Mouse (Mus musculus): ENCODE results near the gene Svbp. TPM values are rescaled to one million over a fixed set of nuclear protein-coding genes. Genes with fewer than 3 reads are reported as not detected.

Gene Svbp
- polyA plus RNA-seq, 1 experiment from 2014 or later, result 69.6 TPM

- Histone ChIP-seq H3K4me3 (ENCODE audit: low read depth, low read length) (no peak overlapping the region), H3K36me3 (ENCODE audit: control insufficient read depth, insufficient read depth) (peaks cover 5% of the 10 kb centered on the region), H3K4me1 (ENCODE audit: control insufficient read depth, low read depth, low read length) (peaks cover 4% of the 10 kb centered on the region; the same call in 1 of the 2 replicates), H3K27ac (ENCODE audit: low read length) (no peak overlapping the region), H3K27me3 (ENCODE audit: control insufficient read depth, insufficient read depth, low read depth, low read length) (peaks cover 2% of the 10 kb centered on the region; the same call in 1 of the 2 replicates), H3K9ac (ENCODE audit: low read depth, low read length) (no peak overlapping the region), H3K4me2 (ENCODE audit: low read depth, low read length) (no peak overlapping the region), H3K9me3 (replicated peaks; ENCODE audit: control insufficient read depth, low read length) (no peaks in the 10 kb centered on the region)
- peak; percentile 61; the same call in 1 of the 2 replicates for ATAC-seq (ENCODE audit: low read depth)
- WGBS (ENCODE audit: insufficient replicate concordance), result 15% methylated on average over 8 of the region's 8 CpGs
These were observed 9.6 kb downstream of the Svbp start for GRCm38 (mm10) chr4:119204672-119205071.

- Histone ChIP-seq H3K27me3 (ENCODE audit: control insufficient read depth, insufficient read depth, low read depth, low read length) (no peaks in the 10 kb centered on the region), H3K4me2 (ENCODE audit: low read depth, low read length) (no peak overlapping the region), H3K9ac (ENCODE audit: low read depth, low read length) (no peak overlapping the region), H3K9me3 (replicated peaks; ENCODE audit: control insufficient read depth, low read length) (no peaks in the 10 kb centered on the region), H3K36me3 (ENCODE audit: control insufficient read depth, insufficient read depth) (no peaks in the 10 kb centered on the region), H3K4me3 (ENCODE audit: low read depth, low read length) (no peak overlapping the region), H3K27ac (ENCODE audit: low read length) (no peak overlapping the region), H3K4me1 (ENCODE audit: control insufficient read depth, low read depth, low read length) (no peaks in the 10 kb centered on the region)
- no peak for ATAC-seq (ENCODE audit: low read depth)
- 54% methylated on average over 8 of the region's 8 CpGs for WGBS (ENCODE audit: insufficient replicate concordance)
These were observed 21.6 kb downstream of the Svbp start for GRCm38 (mm10) chr4:119216667-119217066.

DNA sequence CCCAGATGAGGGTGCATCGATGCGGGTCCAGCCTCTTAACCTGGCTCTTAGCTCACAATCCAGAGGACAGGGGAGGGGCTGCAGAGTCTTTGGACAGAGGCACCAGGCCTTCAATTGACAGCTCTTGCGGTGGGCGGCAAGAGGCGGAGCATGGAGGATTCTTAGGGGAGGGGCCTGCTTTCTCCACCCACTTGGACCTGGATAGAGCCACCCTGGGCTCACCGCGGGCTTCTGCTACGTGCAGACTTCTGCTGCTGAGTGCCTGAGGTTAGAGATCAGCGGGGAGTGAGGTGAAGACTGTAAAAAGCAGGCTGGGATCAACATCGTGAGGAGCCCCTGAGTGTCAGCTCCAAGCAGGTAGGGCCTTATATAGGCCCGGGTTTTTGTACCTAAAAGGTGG lies 23.1 kb downstream of the Svbp start, which contains the start of gene Tmem269:
Tmem269 (minus strand) TSS at position 49 of the 400 bp plus-strand sequence.
- no peaks in the 10 kb centered on the region for H3K9me3 ChIP-seq (replicated peaks; ENCODE audit: control insufficient read depth, low read length)
- H3K4me1 ChIP-seq (ENCODE audit: control insufficient read depth, low read depth, low read length), result no peaks in the 10 kb centered on the region
- no peak within 1 kb of the TSS for H3K4me2 ChIP-seq (ENCODE audit: low read depth, low read length)
- no peak within 1 kb of the TSS for H3K9ac ChIP-seq (ENCODE audit: low read depth, low read length)
- no peaks in the 10 kb centered on the region for H3K27me3 ChIP-seq (ENCODE audit: control insufficient read depth, insufficient read depth, low read depth, low read length)
- WGBS (ENCODE audit: insufficient replicate concordance), result 20% methylated on average over 11 of the region's 11 CpGs
- no peak within 1 kb of the TSS for H3K4me3 ChIP-seq (ENCODE audit: low read depth, low read length)
- no peaks in the 10 kb centered on the region for H3K36me3 ChIP-seq (ENCODE audit: control insufficient read depth, insufficient read depth)
- peak; percentile 47; the same call in 1 of the 2 replicates for ATAC-seq (ENCODE audit: low read depth)
- no peak within 1 kb of the TSS for H3K27ac ChIP-seq (ENCODE audit: low read length)

DNA sequence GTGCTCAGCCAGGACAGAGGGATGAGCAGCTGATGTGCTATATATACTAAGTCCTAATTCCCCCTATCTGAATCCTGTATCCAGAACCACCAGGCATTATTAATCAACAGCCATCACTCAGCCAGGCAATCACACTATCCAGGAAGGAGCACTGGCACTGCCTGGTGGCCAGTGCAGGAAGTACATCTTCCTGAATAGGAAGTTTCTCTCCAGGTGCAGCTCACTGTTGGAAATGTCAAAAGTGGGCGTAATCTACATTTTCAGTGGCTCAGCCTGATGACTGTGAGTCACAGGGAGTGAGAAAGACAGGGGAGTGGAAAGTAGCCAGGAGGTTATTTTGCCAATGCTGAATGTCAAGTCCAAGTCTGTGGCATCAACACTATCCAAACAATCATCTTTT lies 28.6 kb downstream of the Svbp start:
- no peaks in the 10 kb centered on the region for H3K9me3 ChIP-seq (replicated peaks; ENCODE audit: control insufficient read depth, low read length)
- H3K4me3 ChIP-seq (ENCODE audit: low read depth, low read length), result no peak overlapping the region
- peaks cover 8% of the 10 kb centered on the region for H3K36me3 ChIP-seq (ENCODE audit: control insufficient read depth, insufficient read depth)
- H3K27me3 ChIP-seq (ENCODE audit: control insufficient read depth, insufficient read depth, low read depth, low read length), result no peaks in the 10 kb centered on the region
- peak; percentile 33; the same call in 1 of the 2 replicates for ATAC-seq (ENCODE audit: low read depth)
- 41% methylated on average over 1 of the region's 1 CpGs for WGBS (ENCODE audit: insufficient replicate concordance)
- H3K4me1 ChIP-seq (ENCODE audit: control insufficient read depth, low read depth, low read length), result no peaks in the 10 kb centered on the region; the same call in 1 of the 2 replicates
- no peak overlapping the region for H3K27ac ChIP-seq (ENCODE audit: low read length)
- no peak overlapping the region for H3K9ac ChIP-seq (ENCODE audit: low read depth, low read length)
- H3K4me2 ChIP-seq (ENCODE audit: low read depth, low read length), result no peak overlapping the region

DNA sequence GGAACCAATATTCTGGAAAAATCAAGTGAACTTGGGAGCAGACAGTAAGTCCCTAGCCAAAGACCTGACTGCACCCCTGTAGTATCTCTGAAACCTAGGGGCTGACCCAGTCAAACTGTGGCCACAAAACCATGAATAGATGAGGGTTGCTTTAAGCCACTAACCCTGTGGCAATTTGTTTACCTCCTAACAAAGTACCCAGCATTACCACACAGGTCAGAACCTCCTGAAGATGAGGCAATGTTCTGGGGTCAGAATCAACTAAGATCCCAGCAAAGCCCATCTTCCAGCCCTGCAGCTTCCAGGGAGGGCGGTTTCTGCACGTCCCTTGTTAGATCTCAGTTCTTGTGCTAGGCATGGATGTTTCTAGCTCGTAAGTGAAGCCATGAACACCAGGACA lies 29.4 kb downstream of the Svbp start:
- no peak overlapping the region for H3K27ac ChIP-seq (ENCODE audit: low read length)

DNA sequence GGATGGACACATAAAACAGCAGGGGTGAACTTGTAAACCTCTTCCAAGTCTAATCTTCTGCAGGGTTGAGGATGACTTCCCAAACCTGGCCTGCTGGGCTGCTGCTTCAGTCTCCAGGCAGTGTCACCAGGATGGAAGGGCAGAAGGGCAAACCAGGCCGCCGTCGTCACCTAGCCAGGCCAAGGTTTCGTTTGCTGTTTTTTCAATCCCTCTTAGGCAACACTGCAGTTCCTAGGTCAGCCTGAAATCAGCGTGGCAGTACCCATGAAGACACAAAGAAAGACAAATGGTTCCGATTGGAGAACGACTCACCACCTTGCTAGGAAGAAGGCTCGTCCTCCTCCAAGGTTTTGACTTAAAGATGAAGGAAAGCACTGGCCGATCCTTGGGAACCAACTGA lies 30.6 kb downstream of the Svbp start:
- Histone ChIP-seq H3K27me3 (ENCODE audit: control insufficient read depth, insufficient read depth, low read depth, low read length) (no peaks in the 10 kb centered on the region), H3K4me3 (ENCODE audit: low read depth, low read length) (no peak overlapping the region), H3K4me2 (ENCODE audit: low read depth, low read length) (no peak overlapping the region), H3K36me3 (ENCODE audit: control insufficient read depth, insufficient read depth) (peaks cover 8% of the 10 kb centered on the region), H3K9ac (ENCODE audit: low read depth, low read length) (no peak overlapping the region), H3K4me1 (ENCODE audit: control insufficient read depth, low read depth, low read length) (no peaks in the 10 kb centered on the region; the same call in 1 of the 2 replicates), H3K9me3 (replicated peaks; ENCODE audit: control insufficient read depth, low read length) (no peaks in the 10 kb centered on the region), H3K27ac (ENCODE audit: low read length) (no peak overlapping the region)
- ATAC-seq (ENCODE audit: low read depth), result peak; percentile 53
- 66% methylated on average over 9 of the region's 9 CpGs for WGBS (ENCODE audit: insufficient replicate concordance)

More for the DNA sequence above, 29.4 kb downstream of the Svbp start:
- H3K4me3 ChIP-seq (ENCODE audit: low read depth, low read length), result no peak overlapping the region
- no peaks in the 10 kb centered on the region; the same call in 1 of the 2 replicates for H3K4me1 ChIP-seq (ENCODE audit: control insufficient read depth, low read depth, low read length)
- H3K36me3 ChIP-seq (ENCODE audit: control insufficient read depth, insufficient read depth), result peaks cover 8% of the 10 kb centered on the region
- no peak for ATAC-seq (ENCODE audit: low read depth)
- H3K9ac ChIP-seq (ENCODE audit: low read depth, low read length), result no peak overlapping the region
- H3K27me3 ChIP-seq (ENCODE audit: control insufficient read depth, insufficient read depth, low read depth, low read length), result no peaks in the 10 kb centered on the region
- H3K9me3 ChIP-seq (replicated peaks; ENCODE audit: control insufficient read depth, low read length), result no peaks in the 10 kb centered on the region
- WGBS (ENCODE audit: insufficient replicate concordance), result 78% methylated on average over 3 of the region's 3 CpGs
- no peak overlapping the region for H3K4me2 ChIP-seq (ENCODE audit: low read depth, low read length)

DNA sequence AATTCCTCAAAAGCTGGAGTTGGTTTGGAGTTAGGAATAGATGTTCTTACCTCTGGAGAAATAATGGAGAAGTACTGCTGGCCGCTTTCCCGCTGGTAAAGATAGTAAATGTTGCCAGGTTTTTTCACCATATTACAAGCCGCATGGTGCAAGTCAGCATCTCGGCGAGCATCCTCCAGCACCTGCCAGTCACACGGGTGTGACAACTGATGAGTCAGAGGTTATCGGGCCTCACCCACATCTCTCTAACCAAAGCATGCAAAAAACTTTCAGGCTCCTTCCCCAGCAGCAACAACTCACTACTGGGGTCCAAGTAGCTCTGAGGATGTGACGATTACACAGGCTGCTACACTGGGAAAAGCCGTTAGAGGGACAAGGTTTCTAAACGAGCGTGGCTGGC lies 31.6 kb downstream of the Svbp start:
- no peak overlapping the region for H3K9ac ChIP-seq (ENCODE audit: low read depth, low read length)
- H3K4me1 ChIP-seq (ENCODE audit: control insufficient read depth, low read depth, low read length), result peaks cover 6% of the 10 kb centered on the region
- peaks cover 8% of the 10 kb centered on the region for H3K36me3 ChIP-seq (ENCODE audit: control insufficient read depth, insufficient read depth)
- 0 out of 2 replicates have a peak, but pooled peaks have one; percentile 38 for ATAC-seq (ENCODE audit: low read depth)
- H3K27me3 ChIP-seq (ENCODE audit: control insufficient read depth, insufficient read depth, low read depth, low read length), result no peaks in the 10 kb centered on the region
- H3K27ac ChIP-seq (ENCODE audit: low read length), result no peak overlapping the region
- no peak overlapping the region for H3K4me3 ChIP-seq (ENCODE audit: low read depth, low read length)
- no peaks in the 10 kb centered on the region for H3K9me3 ChIP-seq (replicated peaks; ENCODE audit: control insufficient read depth, low read length)
- 75% methylated on average over 11 of the region's 11 CpGs for WGBS (ENCODE audit: insufficient replicate concordance)
- no peak overlapping the region for H3K4me2 ChIP-seq (ENCODE audit: low read depth, low read length)

DNA sequence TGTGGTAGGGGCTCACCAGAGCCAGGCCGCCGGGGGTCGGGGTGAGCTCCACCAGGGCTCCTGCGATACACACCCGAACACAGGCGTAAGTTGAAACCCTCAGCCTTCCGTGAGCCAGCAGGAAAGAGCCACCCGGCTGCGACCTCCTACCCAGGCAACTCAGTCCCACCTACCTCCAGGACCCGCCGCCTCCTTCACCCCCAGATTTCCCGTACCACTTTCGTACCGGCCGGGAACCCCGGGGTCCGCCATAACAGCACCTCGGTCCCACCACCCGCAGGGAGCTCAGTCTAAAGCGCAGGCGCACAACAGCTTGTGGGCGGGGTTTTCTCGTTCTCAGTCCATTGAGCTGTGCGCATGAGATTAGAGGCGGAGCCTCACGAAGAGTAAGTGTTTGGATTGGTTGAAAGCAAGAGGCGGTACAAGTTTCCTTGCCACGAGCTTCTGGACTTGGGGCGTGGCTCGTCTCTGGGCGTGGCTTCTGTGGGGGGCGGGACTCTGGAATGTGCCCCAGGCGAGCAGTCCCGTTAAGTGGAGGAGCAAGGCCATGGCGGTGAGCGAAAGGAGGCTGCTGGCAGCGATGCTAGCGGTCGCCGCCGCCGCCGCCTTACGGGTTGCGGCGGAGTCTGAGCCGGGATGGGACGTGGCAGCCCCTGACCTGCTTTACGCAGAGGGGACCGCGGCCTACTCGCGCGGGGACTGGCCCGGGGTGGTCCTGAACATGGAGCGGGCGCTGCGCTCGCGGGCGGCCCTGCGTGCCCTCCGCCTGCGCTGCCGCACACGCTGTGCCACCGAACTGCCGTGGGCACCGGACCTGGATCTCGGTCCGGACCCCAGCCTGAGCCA lies 37.5 kb downstream of the Svbp start, which contains the start of the genes AU022252 and P3h1:
AU022252 (minus strand) TSS at position 303 of the 846 bp plus-strand sequence.
P3h1 (plus strand) TSS at position 506 of the 846 bp plus-strand sequence.
- peak within 1 kb of the TSS; percentile 59 for H3K27ac ChIP-seq (ENCODE audit: low read length)
- H3K9ac ChIP-seq (ENCODE audit: low read depth, low read length), result peak within 1 kb of the TSS; percentile 86
- WGBS (ENCODE audit: insufficient replicate concordance), result under 1% methylated on average over 71 of the region's 71 CpGs
- no peaks in the 10 kb centered on the region for H3K36me3 ChIP-seq (ENCODE audit: control insufficient read depth, insufficient read depth)
- peak within 1 kb of the TSS; percentile 89 for H3K4me3 ChIP-seq (ENCODE audit: low read depth, low read length)
- H3K9me3 ChIP-seq (replicated peaks; ENCODE audit: control insufficient read depth, low read length), result no peaks in the 10 kb centered on the region
- H3K4me2 ChIP-seq (ENCODE audit: low read depth, low read length), result peak within 1 kb of the TSS; percentile 98
- peak; percentile 96 for ATAC-seq (ENCODE audit: low read depth)
- peaks cover 19% of the 10 kb centered on the region for H3K4me1 ChIP-seq (ENCODE audit: control insufficient read depth, low read depth, low read length)
- peaks cover 6% of the 10 kb centered on the region; the same call in 1 of the 2 replicates for H3K27me3 ChIP-seq (ENCODE audit: control insufficient read depth, insufficient read depth, low read depth, low read length)

Data from liver, embryonic 16.5 days (tissue).